Mouse (Mus musculus) B cell, adult 67 days (primary cell): ENCODE results near the gene Jazf1. TPM values are rescaled to one million over a fixed set of nuclear protein-coding genes. Genes with fewer than 3 reads are reported as not detected.

ENCODE experiments used
- total RNA-seq, 2 experiments: library from RNA; stranded (reverse); gene quantifications; 4 replicates each; pipeline ENCODE4 v1.2.4; 2023

Jazf1 gene
- under 1 TPM in 1 of 2 experiments, not detected in 1; 0.49 TPM for total RNA-seq

DNA sequence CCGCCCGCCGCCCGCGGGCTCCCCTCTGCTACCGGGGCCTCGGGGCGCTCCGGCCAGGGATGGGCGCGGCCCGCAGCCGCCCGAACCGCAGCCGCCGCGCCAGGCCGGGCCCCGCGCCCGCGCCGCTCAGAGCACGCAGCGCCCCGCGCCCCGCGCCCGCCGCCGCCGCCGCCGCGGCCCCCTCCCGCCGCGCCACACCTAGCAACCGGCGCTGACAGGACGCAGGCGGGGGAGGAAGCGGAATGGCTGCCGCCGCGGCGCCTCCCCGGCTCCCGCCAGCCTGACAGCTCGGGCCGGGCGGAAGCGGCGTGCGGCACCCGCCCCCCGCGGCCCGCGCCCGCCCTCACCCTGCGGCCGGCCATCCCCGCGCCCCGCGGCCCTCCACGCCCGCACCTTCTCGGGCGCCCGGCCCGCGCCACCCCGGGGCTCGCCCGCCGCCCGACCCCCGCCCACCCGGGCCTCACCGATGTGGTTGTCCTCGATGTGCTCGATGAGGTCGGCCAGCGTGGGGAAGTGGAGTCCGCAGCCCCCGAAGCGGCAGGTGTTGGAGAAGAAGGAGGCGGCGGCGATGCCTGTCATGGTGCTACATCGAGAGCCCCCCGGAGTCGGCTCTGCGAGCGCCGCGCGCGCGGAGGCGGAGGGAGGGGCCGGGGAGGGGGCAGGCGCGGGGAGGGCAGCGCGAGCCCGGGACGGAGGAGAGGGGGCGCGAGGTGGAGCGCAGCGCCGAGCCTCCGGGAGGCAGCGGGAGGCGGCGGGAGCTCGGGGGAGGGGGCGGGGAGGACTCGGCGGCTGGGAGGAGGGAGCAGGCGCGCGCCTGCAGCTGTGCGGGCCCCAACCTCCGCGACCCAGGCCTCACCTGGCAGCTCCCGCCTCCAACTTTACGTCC lies at the start of gene Jazf1:
Gene Jazf1 (minus strand): TSS at position 643 of the 886 bp plus-strand sequence.

Other genes starting within 250 kb of the Jazf1 start
- gene Creb5, start 218.6 kb upstream of the Jazf1 start, total RNA-seq: 1 to 10 TPM in 1 of 2 experiments, not detected in 1; 1.9 TPM